Mouse (Mus musculus): ENCODE measurements at regions not wholly inside any gene's neighbourhood (a gene's known extent, or its start where the extent isn't known, plus 50 kb on each side); places are given as distances from the start of the nearest gene placed in this dataset.

DNA sequence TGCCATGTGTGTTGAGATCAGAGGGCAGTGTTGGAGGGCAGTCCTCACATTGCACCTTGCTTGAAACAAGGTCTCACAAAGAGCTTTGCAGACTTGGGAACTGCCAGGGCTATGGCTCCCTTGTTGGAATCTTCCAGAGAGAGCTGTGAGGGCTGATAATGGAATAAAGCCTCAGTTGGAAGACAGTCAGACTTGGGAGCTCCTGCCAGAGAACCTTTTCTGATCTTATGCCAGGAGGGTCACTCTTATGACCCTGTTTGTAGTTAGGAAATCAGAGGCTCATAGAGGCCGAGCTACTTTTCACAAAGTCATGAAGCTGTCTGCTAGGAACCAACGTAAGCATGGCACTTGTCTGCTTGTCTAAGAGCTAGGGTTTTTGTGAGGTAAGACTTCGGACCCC is 129.4 kb downstream of the Ddx1 start:
- Histone ChIP-seq H3K36me3 (ENCODE audit: insufficient read depth, low read length) (no peaks in the 10 kb centered on the region), H3K4me3 (replicated peaks; ENCODE audit: low read length) (no peak overlapping the region), H3K9me3 (ENCODE audit: low read length) (peaks cover 27% of the 10 kb centered on the region), H3K4me1 (replicated peaks; ENCODE audit: low read depth, low read length) (peaks cover 4% of the 10 kb centered on the region; the same call in 1 of the 2 replicates), H3K27me3 (ENCODE audit: insufficient read depth, low read length) (no peaks in the 10 kb centered on the region)
- no peak for TF ChIP-seq CTCF (conservative IDR thresholded peaks at IDR 0.05; ENCODE audit: low read length)
- TF ChIP-seq NANOG (IDR thresholded peaks at IDR 0.05; ENCODE audit: borderline replicate concordance, low read length), result no peak
- TF ChIP-seq POU5F1 (IDR thresholded peaks at IDR 0.05; ENCODE audit: borderline replicate concordance, low read length), result no peak

GRCm38 (mm10) chr12:13118026-13118425 is 131.0 kb downstream of the Ddx1 start:
- Histone ChIP-seq H3K4me3 (replicated peaks; ENCODE audit: low read length) (no peak overlapping the region), H3K27me3 (ENCODE audit: insufficient read depth, low read length) (no peaks in the 10 kb centered on the region), H3K36me3 (ENCODE audit: insufficient read depth, low read length) (no peaks in the 10 kb centered on the region), H3K9me3 (ENCODE audit: low read length) (peaks cover 27% of the 10 kb centered on the region), H3K4me1 (replicated peaks; ENCODE audit: low read depth, low read length) (peaks cover 4% of the 10 kb centered on the region; the same call in 1 of the 2 replicates)
- TF ChIP-seq NANOG (IDR thresholded peaks at IDR 0.05; ENCODE audit: borderline replicate concordance, low read length), result no peak
- no peak for TF ChIP-seq CTCF (conservative IDR thresholded peaks at IDR 0.05; ENCODE audit: low read length)
- no peak for TF ChIP-seq POU5F1 (IDR thresholded peaks at IDR 0.05; ENCODE audit: borderline replicate concordance, low read length)

- Histone ChIP-seq H3K4me3 (replicated peaks; ENCODE audit: low read length) (no peak overlapping the region), H3K4me1 (replicated peaks; ENCODE audit: low read depth, low read length) (no peaks in the 10 kb centered on the region), H3K9me3 (ENCODE audit: low read length) (peaks cover under 1% of the 10 kb centered on the region; the same call in 1 of the 2 replicates), H3K36me3 (ENCODE audit: insufficient read depth, low read length) (no peaks in the 10 kb centered on the region), H3K27me3 (ENCODE audit: insufficient read depth, low read length) (no peaks in the 10 kb centered on the region)
- no peak for TF ChIP-seq CTCF (conservative IDR thresholded peaks at IDR 0.05; ENCODE audit: low read length)
- TF ChIP-seq NANOG (IDR thresholded peaks at IDR 0.05; ENCODE audit: borderline replicate concordance, low read length), result no peak
- TF ChIP-seq POU5F1 (IDR thresholded peaks at IDR 0.05; ENCODE audit: borderline replicate concordance, low read length), result no peak
Measured at GRCm38 (mm10) chr12:13114341-13114740, 134.7 kb downstream of the Ddx1 start.

GRCm38 (mm10) chr12:13106931-13107330 is 142.1 kb downstream of the Ddx1 start:
- no peaks in the 10 kb centered on the region for H3K27me3 ChIP-seq (ENCODE audit: insufficient read depth, low read length)
- no peaks in the 10 kb centered on the region for H3K4me1 ChIP-seq (replicated peaks; ENCODE audit: low read depth, low read length)
- no peak overlapping the region for H3K4me3 ChIP-seq (replicated peaks; ENCODE audit: low read length)
- H3K36me3 ChIP-seq (ENCODE audit: insufficient read depth, low read length), result no peaks in the 10 kb centered on the region
- no peaks in the 10 kb centered on the region for H3K9me3 ChIP-seq (ENCODE audit: low read length)
- TF ChIP-seq POU5F1 (IDR thresholded peaks at IDR 0.05; ENCODE audit: borderline replicate concordance, low read length), result no peak
- no peak for TF ChIP-seq NANOG (IDR thresholded peaks at IDR 0.05; ENCODE audit: borderline replicate concordance, low read length)
- TF ChIP-seq CTCF (conservative IDR thresholded peaks at IDR 0.05; ENCODE audit: low read length), result no peak

DNA sequence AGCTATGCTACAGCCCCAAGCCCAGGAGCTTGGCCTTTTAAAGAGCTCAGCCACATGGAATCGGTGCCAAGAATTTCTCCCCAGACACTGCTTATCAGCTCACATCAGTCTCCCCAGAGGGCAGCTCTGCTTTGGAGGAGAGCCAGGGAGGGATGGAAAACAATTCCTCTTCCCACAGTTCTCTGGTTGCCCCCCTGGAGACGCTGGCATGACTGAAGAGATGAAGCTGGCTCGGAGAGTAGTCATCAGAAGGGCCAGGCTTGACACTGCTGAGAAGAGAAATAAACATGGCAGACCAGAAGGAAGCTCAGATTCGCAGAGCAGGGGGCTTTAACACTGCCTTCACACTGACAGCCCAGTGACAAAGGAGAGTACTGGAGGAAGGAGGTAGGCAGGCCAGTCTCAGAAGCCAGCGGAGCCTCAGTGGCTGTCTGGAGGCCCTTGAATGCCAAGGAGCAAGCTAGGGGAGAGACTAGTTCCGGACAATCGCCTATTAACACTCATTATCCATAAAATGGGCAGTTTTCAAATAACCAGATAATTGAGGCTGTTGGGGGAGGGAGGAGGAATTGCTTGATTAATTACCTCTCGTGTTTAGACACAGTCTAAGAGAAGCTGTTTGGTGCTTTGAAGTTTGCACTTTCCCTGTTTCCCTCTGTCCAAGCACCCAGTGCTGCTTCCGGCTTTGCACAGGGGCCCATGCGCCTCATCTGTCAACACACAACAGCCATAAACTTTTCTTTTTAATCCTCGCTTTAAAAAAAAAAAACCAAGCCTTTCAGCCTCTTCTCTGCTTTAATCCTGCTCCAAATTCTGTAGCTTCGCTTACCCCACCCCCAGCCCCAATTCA is 148.3 kb downstream of the Ddx1 start:
- Histone ChIP-seq H3K36me3 (ENCODE audit: insufficient read depth, low read length) (no peaks in the 10 kb centered on the region), H3K4me3 (replicated peaks; ENCODE audit: low read length) (no peak overlapping the region), H3K9me3 (ENCODE audit: low read length) (no peaks in the 10 kb centered on the region), H3K4me1 (replicated peaks; ENCODE audit: low read depth, low read length) (no peaks in the 10 kb centered on the region), H3K27me3 (ENCODE audit: insufficient read depth, low read length) (no peaks in the 10 kb centered on the region)
- TF ChIP-seq NANOG (IDR thresholded peaks at IDR 0.05; ENCODE audit: borderline replicate concordance, low read length) (no peak), CTCF (conservative IDR thresholded peaks at IDR 0.05; ENCODE audit: low read length) (no peak), POU5F1 (IDR thresholded peaks at IDR 0.05; ENCODE audit: borderline replicate concordance, low read length) (no peak)

- Histone ChIP-seq H3K4me1 (replicated peaks; ENCODE audit: low read depth, low read length) (no peaks in the 10 kb centered on the region), H3K36me3 (ENCODE audit: insufficient read depth, low read length) (no peaks in the 10 kb centered on the region), H3K9me3 (ENCODE audit: low read length) (no peaks in the 10 kb centered on the region), H3K4me3 (replicated peaks; ENCODE audit: low read length) (no peak overlapping the region), H3K27me3 (ENCODE audit: insufficient read depth, low read length) (0 out of 2 replicates have a peak, but pooled peaks cover 3% of the 10 kb centered on the region)
- TF ChIP-seq CTCF (conservative IDR thresholded peaks at IDR 0.05; ENCODE audit: low read length), result no peak
- TF ChIP-seq NANOG (IDR thresholded peaks at IDR 0.05; ENCODE audit: borderline replicate concordance, low read length), result no peak
- no peak for TF ChIP-seq POU5F1 (IDR thresholded peaks at IDR 0.05; ENCODE audit: borderline replicate concordance, low read length)
Measured at GRCm38 (mm10) chr12:13094111-13094851, 152.6 kb upstream of the Mycn start.

- Histone ChIP-seq H3K9me3 (ENCODE audit: low read length) (no peaks in the 10 kb centered on the region), H3K27me3 (ENCODE audit: insufficient read depth, low read length) (peaks cover 6% of the 10 kb centered on the region; the same call in 1 of the 2 replicates), H3K36me3 (ENCODE audit: insufficient read depth, low read length) (no peaks in the 10 kb centered on the region), H3K4me1 (replicated peaks; ENCODE audit: low read depth, low read length) (peaks cover 16% of the 10 kb centered on the region), H3K4me3 (replicated peaks; ENCODE audit: low read length) (no peak overlapping the region)
- TF ChIP-seq POU5F1 (IDR thresholded peaks at IDR 0.05; ENCODE audit: borderline replicate concordance, low read length) (no peak), CTCF (conservative IDR thresholded peaks at IDR 0.05; ENCODE audit: low read length) (no peak), NANOG (IDR thresholded peaks at IDR 0.05; ENCODE audit: borderline replicate concordance, low read length) (no peak)
Measured at GRCm38 (mm10) chr12:13085951-13086350, 144.2 kb upstream of the Mycn start.

GRCm38 (mm10) chr12:13085484-13085883 is 143.8 kb upstream of the Mycn start:
- TF ChIP-seq CTCF (conservative IDR thresholded peaks at IDR 0.05; ENCODE audit: low read length), result peak; percentile 65
- TF ChIP-seq POU5F1 (IDR thresholded peaks at IDR 0.05; ENCODE audit: borderline replicate concordance, low read length), result no peak
- Histone ChIP-seq H3K36me3 (ENCODE audit: insufficient read depth, low read length) (no peaks in the 10 kb centered on the region), H3K4me1 (replicated peaks; ENCODE audit: low read depth, low read length) (peaks cover 16% of the 10 kb centered on the region), H3K4me3 (replicated peaks; ENCODE audit: low read length) (no peak overlapping the region), H3K9me3 (ENCODE audit: low read length) (no peaks in the 10 kb centered on the region), H3K27me3 (ENCODE audit: insufficient read depth, low read length) (peaks cover 10% of the 10 kb centered on the region; the same call in 1 of the 2 replicates)
